Mouse (Mus musculus): Measurements from ENCODE around the gene Plekhs1.

DNA sequence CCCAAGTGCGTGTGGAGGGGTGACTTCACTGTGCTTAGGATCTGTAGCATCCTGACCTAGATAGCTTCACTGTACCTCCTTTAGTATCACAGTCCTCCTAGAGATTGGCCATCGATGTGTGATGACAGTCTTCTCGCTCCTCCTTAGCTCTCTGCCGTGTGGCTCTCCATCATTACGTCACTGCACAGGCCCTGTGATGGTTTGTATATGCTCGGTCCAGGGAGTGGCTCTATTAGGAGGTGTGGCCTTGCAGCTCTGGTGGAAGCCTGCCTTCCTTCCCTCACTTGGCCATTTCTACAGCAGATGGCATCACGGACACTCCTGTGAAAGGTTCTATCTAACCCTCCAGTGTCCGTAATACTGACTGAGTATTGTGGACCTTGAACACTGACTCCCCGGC is 74.3 kb downstream of the Plekhs1 start:
- TF ChIP-seq CTCF (IDR thresholded peaks at IDR 0.05; ENCODE audit: control insufficient read depth, insufficient read depth, low read length): no peak
- no peak for TF ChIP-seq POLR2A (IDR thresholded peaks at IDR 0.05; ENCODE audit: borderline replicate concordance, control insufficient read depth, low read depth, low read length)
